Comparison of ENCODE assay signal across 19 mouse cellular contexts in the genomic region with DNA sequence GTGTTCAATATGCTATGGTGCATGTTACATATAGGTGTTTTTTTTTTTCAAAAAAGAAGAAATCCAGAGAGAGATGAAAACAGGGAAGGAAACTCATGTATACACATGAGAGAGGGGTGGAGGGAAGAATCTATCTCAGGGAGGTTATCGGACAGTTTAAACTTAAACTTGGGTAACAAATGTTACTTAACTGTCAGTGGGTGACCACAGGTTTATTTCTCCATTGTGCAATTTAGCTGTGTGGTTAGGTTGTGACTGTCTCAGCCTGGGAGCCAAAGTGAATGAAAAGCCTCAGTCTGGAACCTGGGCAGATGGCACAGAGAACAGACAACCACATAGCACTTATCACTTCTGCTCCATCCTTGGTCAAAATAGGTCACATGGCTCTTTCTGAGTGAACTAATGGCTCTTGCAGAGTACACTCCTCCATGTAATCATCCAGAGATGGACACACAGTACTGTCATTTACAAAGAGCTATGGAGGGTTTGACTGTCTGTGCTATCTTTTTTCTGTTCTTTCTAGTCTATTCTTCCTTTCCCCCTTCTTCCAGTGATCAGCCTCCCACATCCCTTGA. TPM values are rescaled to one million over a fixed set of nuclear protein-coding genes. Genes with fewer than 3 reads are reported as not detected.
"Had no signal": no experiment of that assay in that cellular context is flagged by ENCODE, and none has a peak within 500 bp of the region (broad histone marks: within the 10 kb centered on the region; RNA-seq: fewer than 3 reads in every experiment).

No protein-coding gene starts in this region.

- H3K27me3 ChIP-seq: kidney, embryonic 15.5 days; limb, embryonic 12.5 days; limb, embryonic 15.5 days; megakaryocyte, embryonic 14.5 days; midbrain, embryonic 13.5 days had no signal

- DNase-seq: kidney, adult 11 months; kidney, adult 8-10 months; kidney, postnatal 10 days; kidney, postnatal 36 days; left cerebral cortex, postnatal 4 days; lung, adult 2 months; lung, postnatal 14 days; lung, postnatal 4 days; thymus, adult 2 months; thymus, postnatal 14 days; thymus, postnatal 4 days had no signal

- H3K36me3 ChIP-seq: kidney, embryonic 15.5 days; limb, embryonic 12.5 days; limb, embryonic 15.5 days; midbrain, embryonic 10.5 days; midbrain, embryonic 13.5 days had no signal

- ATAC-seq: midbrain, embryonic 13.5 days; midbrain, embryonic 16.5 days had no signal

- H3K4me3 ChIP-seq: kidney, embryonic 15.5 days; limb, embryonic 12.5 days; limb, embryonic 15.5 days; megakaryocyte, embryonic 14.5 days; midbrain, embryonic 10.5 days; midbrain, embryonic 13.5 days had no signal

RNA-seq across cellular contexts. Expression of gene Tnc, which starts 39.3 kb away (rescaled TPM):
- total RNA-seq: monocyte, adult 5-6 weeks had no signal
